ENCODE assay signal across 13 mouse cellular contexts in genomic region chr10:8259716-8260115, GRCm38 (mm10).
A peak's percentile ranks its signal among the peaks of the same experiment; 100 is the strongest.
DNase-seq lines count a peak whose midpoint lies in the region; ATAC-seq and TF ChIP-seq lines count a peak whose summit lies in the region.
"Had no signal": no experiment of that assay in that cellular context is flagged by ENCODE, and none has a peak within 500 bp of the region (broad histone marks: within the 10 kb centered on the region; RNA-seq: fewer than 3 reads in every experiment).

No protein-coding gene starts in this region.

- WGBS in limb, embryonic 12.5 days: 21% methylated on average over 4 of the region's 4 CpGs
- WGBS in limb, embryonic 10.5 days: 29% methylated on average over 4 of the region's 4 CpGs
- WGBS in forebrain, embryonic 10.5 days: 63% methylated on average over 4 of the region's 4 CpGs
- 55% methylated on average over 4 of the region's 4 CpGs for WGBS in forebrain, embryonic 16.5 days

- DNase-seq in limb, embryonic 10.5 days (ENCODE audit: low spot score): no peak
- peak; percentile 41 for DNase-seq in NIH3T3 (ENCODE audit: low read depth)
- peak; percentile 14 for DNase-seq in hindlimb bud, embryonic 11.5 days (ENCODE audit: extremely low spot score, low read depth, low spot score)
- DNase-seq in kidney, postnatal 10 days: peak; percentile 53
- no peak for DNase-seq in forebrain, embryonic 10.5 days (ENCODE audit: extremely low spot score, low spot score)
- no peak for DNase-seq in gastrocnemius, adult 2 months
- DNase-seq: B cell, adult 2 months; cerebellum, adult 11 months; liver, postnatal 0 days had no signal

- H3K27me3 ChIP-seq in limb, embryonic 12.5 days: no peaks in the 10 kb centered on the region
- no peaks in the 10 kb centered on the region for H3K27me3 ChIP-seq in limb, embryonic 10.5 days (ENCODE audit: low read depth, poor library complexity, severe bottlenecking)
- H3K27me3 ChIP-seq in forebrain, embryonic 10.5 days (ENCODE audit: poor library complexity, severe bottlenecking): no peaks in the 10 kb centered on the region
- no peaks in the 10 kb centered on the region for H3K27me3 ChIP-seq in forebrain, embryonic 16.5 days (replicated peaks; ENCODE audit: control insufficient read depth, insufficient read depth, low read length)

- ATAC-seq in limb, embryonic 12.5 days (ENCODE audit: insufficient number of reproducible peaks, insufficient read depth, low FRiP score, low TSS enrichment, low read depth): peak; percentile 75; the same call in 1 of the 2 replicates
- ATAC-seq in forebrain, embryonic 16.5 days: no peak
- ATAC-seq: hindbrain, postnatal 0 days; liver, postnatal 0 days had no signal

- peak overlapping the region; percentile 29; the same call in 1 of the 2 replicates for H3K27ac ChIP-seq in limb, embryonic 12.5 days
- H3K27ac ChIP-seq in limb, embryonic 10.5 days: no peak overlapping the region
- no peak overlapping the region for H3K27ac ChIP-seq in forebrain, embryonic 10.5 days
- no peak overlapping the region for H3K27ac ChIP-seq in gastrocnemius, adult 2 months
- no peak overlapping the region for H3K27ac ChIP-seq in forebrain, embryonic 16.5 days (ENCODE audit: low read length)
- H3K27ac ChIP-seq: hindbrain, postnatal 0 days; midbrain, embryonic 10.5 days had no signal

- TF ChIP-seq CTCF in gastrocnemius, adult 2 months (IDR thresholded peaks at IDR 0.05): no peak

- no peak overlapping the region for H3K9ac ChIP-seq in limb, embryonic 12.5 days (replicated peaks)
- no peak overlapping the region for H3K9ac ChIP-seq in forebrain, embryonic 16.5 days (replicated peaks; ENCODE audit: low read depth, low read length)
- H3K9ac ChIP-seq: liver, postnatal 0 days had no signal

- no peak overlapping the region for H3K4me3 ChIP-seq in limb, embryonic 12.5 days (replicated peaks)
- H3K4me3 ChIP-seq in limb, embryonic 10.5 days: no peak overlapping the region
- H3K4me3 ChIP-seq in forebrain, embryonic 10.5 days: no peak overlapping the region
- H3K4me3 ChIP-seq in gastrocnemius, adult 2 months: no peak overlapping the region
- no peak overlapping the region for H3K4me3 ChIP-seq in forebrain, embryonic 16.5 days (replicated peaks; ENCODE audit: low read length)
- H3K4me3 ChIP-seq: midbrain, embryonic 10.5 days had no signal

- no peaks in the 10 kb centered on the region for H3K36me3 ChIP-seq in limb, embryonic 12.5 days
- no peaks in the 10 kb centered on the region for H3K36me3 ChIP-seq in limb, embryonic 10.5 days
- no peaks in the 10 kb centered on the region for H3K36me3 ChIP-seq in forebrain, embryonic 10.5 days (replicated peaks)
- H3K36me3 ChIP-seq in forebrain, embryonic 16.5 days (ENCODE audit: control insufficient read depth, insufficient read depth): no peaks in the 10 kb centered on the region
- H3K36me3 ChIP-seq: midbrain, embryonic 10.5 days had no signal

- peaks cover 22% of the 10 kb centered on the region for H3K4me1 ChIP-seq in limb, embryonic 12.5 days (replicated peaks)
- peaks cover 8% of the 10 kb centered on the region for H3K4me1 ChIP-seq in limb, embryonic 10.5 days
- no peaks in the 10 kb centered on the region for H3K4me1 ChIP-seq in forebrain, embryonic 10.5 days
- H3K4me1 ChIP-seq in forebrain, embryonic 16.5 days (replicated peaks; ENCODE audit: control insufficient read depth, insufficient read depth, low read length): no peaks in the 10 kb centered on the region
- H3K4me1 ChIP-seq: midbrain, embryonic 10.5 days had no signal

- intact Hi-C loops in gastrocnemius, adult 2 months (cut with DNase I): no loop called here

- no peaks in the 10 kb centered on the region for H3K9me3 ChIP-seq in limb, embryonic 12.5 days
- no peaks in the 10 kb centered on the region for H3K9me3 ChIP-seq in limb, embryonic 10.5 days (replicated peaks)
- H3K9me3 ChIP-seq in forebrain, embryonic 10.5 days: no peaks in the 10 kb centered on the region
- H3K9me3 ChIP-seq in forebrain, embryonic 16.5 days (ENCODE audit: control insufficient read depth, low read length): no peaks in the 10 kb centered on the region
- H3K9me3 ChIP-seq: midbrain, embryonic 10.5 days had no signal

- no peak overlapping the region for H3K4me2 ChIP-seq in limb, embryonic 12.5 days
- no peak overlapping the region for H3K4me2 ChIP-seq in forebrain, embryonic 16.5 days (ENCODE audit: low read length)

Comparison
In these comparisons a context has a peak if more than half of its experiments do, and no peak if none do; other contexts are left out.
1. DNase-seq: peak in NIH3T3 (single experiment), hindlimb bud, embryonic 11.5 days (single experiment) and kidney, postnatal 10 days (single experiment); none in limb, embryonic 10.5 days (single experiment), forebrain, embryonic 10.5 days (single experiment) and gastrocnemius, adult 2 months (single experiment).